Mouse (Mus musculus) kidney, postnatal 10 days (tissue): ENCODE data around the gene Zfp428.
"Not testable (repeated sequence)": the region's sequence is repeated elsewhere in the genome, so short reads cannot be mapped to it uniquely, and the experiment has no call there.

ENCODE experiments used
- DNase-seq: peaks from one replicate; pipeline ENCODE4 v3.0.0; 2021; ENCODE audit warnings: mixed read lengths

The Zfp428 gene

DNA sequence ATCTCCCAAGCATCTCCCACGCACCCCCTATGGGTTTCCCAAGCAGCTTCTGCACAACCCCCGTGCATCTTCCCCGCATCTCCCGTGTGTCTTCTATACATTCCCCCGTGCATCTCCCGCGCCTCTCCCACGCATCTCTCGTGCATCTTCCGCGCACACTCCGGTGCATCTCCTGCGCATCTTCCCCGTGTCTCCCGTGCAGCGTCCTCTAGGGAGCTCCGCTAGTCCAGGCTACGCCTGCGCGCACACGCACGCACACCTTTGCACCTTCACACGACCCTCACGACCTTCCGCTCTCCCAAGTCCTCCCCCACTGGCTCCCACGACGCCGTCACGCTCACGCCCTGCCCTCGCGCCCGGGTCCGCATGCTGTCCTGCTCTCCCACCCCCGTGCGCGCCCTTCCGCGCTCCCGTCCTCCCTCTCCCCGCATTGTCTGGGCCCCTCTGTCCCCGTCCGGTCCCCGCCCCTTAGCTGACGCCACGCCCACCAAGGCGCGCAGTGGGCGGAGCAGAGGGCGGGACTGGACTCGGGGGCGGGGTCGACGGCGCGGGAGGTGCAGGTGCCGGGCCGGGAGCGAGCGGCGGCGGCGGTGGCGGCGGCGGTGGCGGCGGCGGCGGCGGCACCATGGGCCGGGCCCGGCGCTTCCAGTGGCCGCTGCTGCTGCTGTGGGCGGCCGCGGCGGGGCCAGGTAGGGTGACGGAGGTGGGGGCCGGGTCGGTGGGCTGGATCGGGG, 25.2 kb upstream of the Zfp428 start, which contains the start of gene Cadm4:
TSS of gene Cadm4 (plus strand) at position 550 of the 734 bp plus-strand sequence.
- peak; percentile 91 for DNase-seq

GRCm38 (mm10) chr7:24482208-24483020, 24.4 kb upstream of the Zfp428 start:
- no peak for DNase-seq

- not testable (repeated sequence) for DNase-seq
Observed at GRCm38 (mm10) chr7:24483291-24483690, 23.5 kb upstream of the Zfp428 start.

- no peak for DNase-seq
Observed at GRCm38 (mm10) chr7:24485481-24485880, 21.3 kb upstream of the Zfp428 start.

DNA sequence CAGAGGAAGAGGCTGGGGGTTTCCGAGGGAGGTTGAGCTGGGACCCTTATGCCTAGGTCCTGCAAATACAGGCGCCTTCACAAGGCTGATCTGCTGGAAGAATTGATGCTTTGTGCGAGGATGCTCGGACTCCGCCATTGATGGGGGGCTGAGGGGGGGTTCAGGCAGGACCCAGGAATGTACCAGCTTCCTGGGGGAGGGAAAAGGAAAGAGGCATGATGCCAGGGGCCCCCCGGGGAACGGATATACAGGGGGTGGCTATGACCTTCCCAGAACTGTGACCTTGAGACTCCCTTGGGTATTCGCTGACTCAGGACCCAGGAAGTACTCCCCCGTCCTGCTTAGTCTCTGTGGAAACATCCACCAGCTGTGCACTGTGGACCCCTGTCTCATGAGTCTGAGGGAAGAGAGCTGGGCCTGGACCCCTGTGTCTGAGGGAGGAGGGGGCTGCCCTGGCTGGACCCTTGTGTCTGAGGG, 20.1 kb upstream of the Zfp428 start:
- DNase-seq, result peak; percentile 35

GRCm38 (mm10) chr7:24487403-24487802, 19.4 kb upstream of the Zfp428 start:
- DNase-seq, result no peak

DNA sequence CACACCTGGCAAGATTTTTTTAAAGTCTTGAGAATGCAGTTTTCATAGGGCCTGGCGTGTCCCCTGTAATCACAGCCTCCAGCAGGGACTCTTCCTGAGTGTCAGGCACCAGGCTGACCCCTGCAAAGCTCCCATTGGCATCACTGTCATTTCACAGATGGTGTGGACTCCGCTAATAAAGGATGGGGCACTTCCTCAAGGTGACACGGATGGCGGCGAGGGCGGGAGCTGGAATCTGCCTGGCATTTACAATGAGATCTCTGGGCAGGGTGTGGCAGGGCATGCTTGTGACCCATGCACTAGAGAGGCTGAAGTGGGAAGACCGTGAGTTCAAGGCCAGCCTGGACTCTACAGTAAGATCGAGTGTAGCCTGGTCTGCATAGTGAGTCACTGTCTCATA, 18.5 kb upstream of the Zfp428 start:
- DNase-seq, result no peak

GRCm38 (mm10) chr7:24499856-24500577, 6.8 kb upstream of the Zfp428 start:
- peak; percentile 62 for DNase-seq

GRCm38 (mm10) chr7:24500929-24501328, 5.9 kb upstream of the Zfp428 start:
- peak; percentile 52 for DNase-seq

GRCm38 (mm10) chr7:24501492-24501891, 5.3 kb upstream of the Zfp428 start:
- peak; percentile 51 for DNase-seq

- no peak for DNase-seq
Observed at GRCm38 (mm10) chr7:24504004-24504403, 2.8 kb upstream of the Zfp428 start.

DNA sequence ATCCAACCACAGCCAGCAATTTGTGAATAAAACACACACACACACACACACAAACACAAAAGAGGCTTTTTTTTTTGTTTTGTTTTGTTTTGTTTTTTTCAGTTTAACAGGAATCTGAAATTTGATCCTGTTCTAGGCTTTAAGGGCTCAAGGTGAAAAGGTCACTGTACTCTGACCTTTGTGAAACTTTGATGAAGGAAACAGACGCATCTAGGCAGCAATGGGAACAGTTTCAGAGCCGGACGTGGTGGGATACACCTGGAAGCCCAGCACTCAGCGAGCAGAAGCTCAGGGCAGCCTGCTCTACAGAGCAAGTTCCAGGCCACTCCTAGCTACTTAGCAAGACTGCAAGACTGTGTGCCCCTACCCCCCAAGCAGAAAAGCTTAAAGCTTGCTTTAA, 1.9 kb upstream of the Zfp428 start:
- DNase-seq, result no peak

DNA sequence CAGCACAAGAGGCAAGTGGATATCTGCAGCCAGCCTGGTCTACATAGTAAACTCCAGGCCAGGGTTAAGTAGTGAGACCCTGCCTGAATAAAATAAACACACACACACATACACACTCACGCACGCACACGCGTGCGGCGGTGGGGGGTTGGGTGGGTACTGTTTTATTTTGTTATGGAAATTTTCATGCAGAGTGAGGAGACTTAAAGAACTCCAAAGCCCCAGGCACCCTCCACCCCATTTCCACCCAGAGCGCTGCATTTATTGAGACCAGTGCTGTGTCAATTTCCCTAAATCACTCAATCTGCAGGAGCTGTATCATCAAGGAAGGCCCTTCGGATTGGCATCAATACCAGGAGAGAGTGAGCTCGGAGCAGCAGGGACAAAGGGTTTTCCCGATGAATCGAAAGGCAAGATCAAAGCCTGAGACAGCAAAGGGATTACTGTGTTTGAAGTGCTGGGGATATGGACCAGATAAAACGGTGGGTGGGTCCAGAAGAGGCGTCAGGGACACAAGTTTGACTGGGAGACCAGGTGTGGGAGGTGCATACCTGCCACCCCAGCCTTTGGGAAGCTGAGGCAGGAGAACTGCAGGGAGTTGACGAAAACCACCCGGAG, 1.2 kb upstream of the Zfp428 start:
- no peak for DNase-seq

GRCm38 (mm10) chr7:24506065-24506459, 744 bp upstream of the Zfp428 start:
- DNase-seq, result no peak

DNA sequence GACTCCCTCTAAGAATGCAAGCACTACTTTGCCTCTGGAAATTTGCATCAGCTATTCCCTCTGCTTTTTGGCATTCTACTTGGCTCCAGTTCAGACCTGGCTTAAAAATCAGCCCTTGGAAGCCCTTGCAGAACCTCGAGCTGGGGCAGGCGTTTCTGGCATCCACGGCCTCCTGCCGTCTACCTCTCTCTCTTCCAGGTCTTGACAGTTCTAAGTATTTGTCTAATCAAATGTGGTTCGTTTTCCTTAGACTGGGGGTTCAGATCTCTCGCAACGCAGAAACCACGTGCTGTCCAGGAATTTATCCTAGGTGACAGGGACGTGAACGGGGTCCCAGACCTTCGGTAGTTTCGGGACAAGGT, 349 bp upstream of the Zfp428 start:
- peak; percentile 55 for DNase-seq

GRCm38 (mm10) chr7:24507726-24508114, 914 bp downstream of the Zfp428 start:
- no peak for DNase-seq

GRCm38 (mm10) chr7:24512355-24512754, 5.5 kb downstream of the Zfp428 start, which contains the start of gene AC161166.1:
TSS of gene AC161166.1 (minus strand) at chr7:24512455.
- DNase-seq, result no peak

- DNase-seq, result not testable (repeated sequence)
Observed at GRCm38 (mm10) chr7:24516319-24516718, 9.5 kb downstream of the Zfp428 start.

DNA sequence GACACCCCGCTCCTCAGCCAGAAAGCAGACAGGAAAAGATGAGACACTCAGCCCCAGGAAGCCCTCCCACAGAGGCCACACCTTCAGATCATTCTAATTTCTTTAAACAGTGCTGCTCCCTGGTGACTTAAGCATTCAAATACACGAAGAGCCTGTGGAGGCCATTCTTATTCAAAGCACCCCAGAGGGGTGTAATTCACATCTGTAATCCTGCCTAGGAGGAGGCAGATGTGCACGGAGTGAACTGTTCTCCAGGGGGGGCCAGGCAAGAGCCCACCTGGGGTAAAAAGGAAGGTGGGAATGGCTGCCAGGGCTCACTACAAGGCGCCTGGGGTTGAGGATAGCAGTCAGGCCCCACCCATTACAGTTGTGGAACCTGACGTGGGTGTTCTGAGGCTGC, 10.3 kb downstream of the Zfp428 start:
- DNase-seq, result no peak

DNA sequence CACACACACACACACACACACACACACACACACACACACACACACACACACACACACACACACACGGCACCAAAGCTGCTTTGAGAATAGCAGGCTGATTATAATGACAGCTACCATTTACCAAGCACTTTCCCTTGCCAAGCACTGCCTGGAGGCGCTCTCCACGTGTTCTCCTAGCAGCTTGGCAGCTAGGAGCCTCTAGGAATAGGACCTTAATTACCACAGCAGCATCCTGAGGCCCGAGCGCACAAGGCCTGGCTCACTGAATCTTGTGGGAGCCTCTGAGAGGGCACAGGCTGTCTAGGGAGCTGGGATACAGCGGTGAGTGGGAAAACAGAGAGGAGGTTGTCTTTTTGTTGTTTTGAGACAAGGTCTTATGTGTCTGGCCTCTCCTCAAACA, 10.8 kb downstream of the Zfp428 start:
- DNase-seq, result no peak

DNA sequence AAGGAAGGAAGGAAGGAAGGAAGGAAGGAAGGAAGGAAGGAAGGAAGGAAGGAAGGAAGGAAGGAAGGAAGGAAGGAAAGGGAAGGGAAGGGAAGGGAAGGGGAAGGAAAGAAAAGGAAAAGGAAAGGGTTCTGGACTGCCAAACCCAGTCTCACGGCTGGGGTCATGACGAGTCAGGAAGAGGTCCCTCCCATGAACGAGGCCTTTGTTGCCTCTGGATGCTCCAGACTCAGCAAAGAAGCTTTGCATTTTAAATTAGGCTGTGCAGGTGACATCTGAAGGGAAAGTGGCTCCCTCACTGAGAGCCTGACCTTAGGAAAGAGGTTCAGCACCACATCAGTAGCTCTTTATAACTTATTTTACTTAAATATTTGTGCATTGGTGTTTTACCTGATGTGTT, 12.3 kb downstream of the Zfp428 start:
- no peak for DNase-seq

- not testable (repeated sequence) for DNase-seq
Observed at GRCm38 (mm10) chr7:24520054-24520453, 13.2 kb downstream of the Zfp428 start.

DNA sequence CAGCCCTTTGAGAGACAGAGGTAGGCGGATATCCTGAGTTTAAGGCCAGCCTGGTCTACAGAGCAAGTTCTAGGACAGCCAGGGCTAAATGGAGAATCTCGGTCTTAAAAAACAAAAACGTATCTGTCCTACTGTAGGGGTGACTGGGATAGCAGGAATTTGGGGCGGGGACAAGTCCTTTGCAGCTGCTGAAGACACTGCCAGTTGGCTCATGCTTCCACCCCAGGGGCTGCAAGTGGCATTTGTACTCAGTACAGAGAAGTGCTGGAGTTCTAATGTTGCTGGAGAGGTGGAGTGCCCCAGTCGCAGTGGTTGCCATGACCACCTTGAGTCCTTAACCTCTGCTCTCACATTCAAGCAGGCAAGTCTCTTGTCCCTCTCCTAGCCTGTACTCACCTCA, 16.0 kb downstream of the Zfp428 start:
- no peak for DNase-seq
